Mouse (Mus musculus) embryonic fibroblast, embryonic 13.5 days (primary cell): ENCODE measurements around the gene Pdhb.

Experiments
- CTCF ChIP-seq: IDR thresholded peaks from 2 replicates; pipeline ENCODE4 v1.5.1; 2011; ENCODE audit warnings: mild to moderate bottlenecking, control low read depth, low read length, moderate library complexity, borderline replicate concordance; ENCODE audit not compliant: insufficient read depth
- POLR2A ChIP-seq: IDR thresholded peaks from 2 replicates; pipeline ENCODE4 v1.6.1; 2011; ENCODE audit warnings: low read depth, mild to moderate bottlenecking, control low read depth, low read length, moderate library complexity

DNA sequence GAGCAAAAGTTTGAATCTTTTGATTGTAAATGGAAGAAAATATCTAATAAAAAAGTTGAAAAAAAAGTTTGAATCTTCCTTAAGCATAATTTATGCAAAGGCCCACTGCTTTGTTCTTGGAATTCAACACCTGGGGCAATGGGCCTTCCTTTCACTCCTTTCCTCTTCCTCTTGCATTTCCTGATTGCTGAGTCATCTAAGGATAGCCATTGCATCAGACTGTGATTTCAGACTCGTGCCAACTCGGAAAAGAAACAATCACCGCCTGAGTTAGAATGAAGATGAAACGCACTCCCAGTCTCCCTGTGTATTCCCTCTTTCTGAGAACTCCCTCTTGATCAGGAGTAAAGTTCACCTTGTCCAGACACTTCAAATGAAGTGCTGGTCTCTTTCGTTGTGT is 1.8 kb upstream of the Pdhb start:
- TF ChIP-seq CTCF (no peak), POLR2A (no peak)
